In the genomic region with DNA sequence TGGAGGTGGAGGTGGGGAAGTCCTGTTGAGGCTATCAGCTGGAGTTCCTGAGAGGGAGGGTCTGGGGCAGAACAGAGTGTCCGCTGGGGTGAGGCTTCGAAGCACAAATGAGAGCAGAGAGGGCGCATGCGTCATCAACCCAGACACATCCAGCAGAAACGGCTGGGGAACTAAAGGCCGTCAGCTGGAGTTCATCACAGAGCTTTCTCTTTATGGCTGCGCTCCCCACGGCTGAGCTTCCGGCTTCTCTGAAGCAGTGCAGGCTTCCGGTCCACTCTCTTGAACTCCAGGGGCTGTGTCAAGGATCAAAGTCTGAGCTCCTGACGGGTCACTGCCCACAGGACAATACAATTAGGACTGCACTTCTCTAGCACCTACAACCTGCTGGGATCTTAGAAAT, we compare ENCODE assay signal across 8 mouse cellular contexts. TPM values are rescaled to one million over a fixed set of nuclear protein-coding genes. Genes with fewer than 3 reads are reported as not detected.
DNase-seq lines count a peak whose midpoint lies in the region; ATAC-seq lines count a peak whose summit lies in the region.

No protein-coding gene starts in this region.

- peak overlapping the region; percentile 46 for H3K4me2 ChIP-seq in lung, embryonic 15.5 days
- peak overlapping the region; percentile 47 for H3K4me2 ChIP-seq in liver, embryonic 13.5 days
- peak overlapping the region; percentile 57 for H3K4me2 ChIP-seq in neural tube, embryonic 12.5 days (replicated peaks)

- H3K9me3 ChIP-seq in lung, embryonic 15.5 days = no peaks in the 10 kb centered on the region
- H3K9me3 ChIP-seq in liver, embryonic 13.5 days (replicated peaks) = no peaks in the 10 kb centered on the region
- no peaks in the 10 kb centered on the region for H3K9me3 ChIP-seq in neural tube, embryonic 12.5 days

- DNase-seq in lung, postnatal 25 days (ENCODE audit: low spot score) = no peak
- peak; percentile 55 for DNase-seq in gastrocnemius, postnatal 14 days
- no peak for DNase-seq in liver, embryonic 13.5 days
- no peak for DNase-seq in cerebellum, adult 9-11 months

- no peaks in the 10 kb centered on the region for H3K36me3 ChIP-seq in lung, embryonic 15.5 days
- no peaks in the 10 kb centered on the region for H3K36me3 ChIP-seq in liver, embryonic 13.5 days
- no peaks in the 10 kb centered on the region for H3K36me3 ChIP-seq in neural tube, embryonic 12.5 days

- intact Hi-C loops in gastrocnemius, postnatal 14 days (cut with DNase I; ENCODE audit: low total_unique reads) = no loop called here

- H3K4me1 ChIP-seq in lung, embryonic 15.5 days = peaks cover 8% of the 10 kb centered on the region; the same call in 1 of the 2 replicates
- H3K4me1 ChIP-seq in liver, embryonic 13.5 days (replicated peaks) = peaks cover 11% of the 10 kb centered on the region; the same call in 1 of the 2 replicates
- H3K4me1 ChIP-seq in neural tube, embryonic 12.5 days = peaks cover 9% of the 10 kb centered on the region; the same call in 1 of the 2 replicates

- peak overlapping the region; percentile 9 for H3K4me3 ChIP-seq in lung, embryonic 15.5 days
- H3K4me3 ChIP-seq in liver, embryonic 13.5 days (replicated peaks) = peak overlapping the region; percentile 28; the same call in 1 of the 2 replicates
- no peak overlapping the region for H3K4me3 ChIP-seq in neural tube, embryonic 12.5 days

- no peaks in the 10 kb centered on the region for H3K27me3 ChIP-seq in lung, embryonic 15.5 days
- H3K27me3 ChIP-seq in liver, embryonic 13.5 days = peaks cover 16% of the 10 kb centered on the region
- peaks cover 14% of the 10 kb centered on the region for H3K27me3 ChIP-seq in neural tube, embryonic 12.5 days (replicated peaks)

- peak; percentile 82 for ATAC-seq in lung, embryonic 15.5 days (ENCODE audit: borderline replicate concordance, extremely low read depth, low FRiP score, low TSS enrichment)
- ATAC-seq in inflammation-experienced regulatory T-cells, adult 6 months = peak; percentile 75
- peak; percentile 65 for ATAC-seq in liver, embryonic 13.5 days (ENCODE audit: low read depth)
- peak; percentile 64 for ATAC-seq in neural tube, embryonic 12.5 days (ENCODE audit: low FRiP score, low read depth)
- ATAC-seq in erythroid progenitor cell, adult 5-6 weeks (replicated peaks; ENCODE audit: low FRiP score, poor library complexity, severe bottlenecking) = no peak

- peak overlapping the region; percentile 38 for H3K27ac ChIP-seq in lung, embryonic 15.5 days
- H3K27ac ChIP-seq in liver, embryonic 13.5 days = no peak overlapping the region
- H3K27ac ChIP-seq in neural tube, embryonic 12.5 days = no peak overlapping the region

- H3K9ac ChIP-seq in lung, embryonic 15.5 days = no peak overlapping the region
- H3K9ac ChIP-seq in liver, embryonic 13.5 days = 0 out of 2 replicates have a peak overlapping the region, but pooled peaks have one; percentile 4
- no peak overlapping the region for H3K9ac ChIP-seq in neural tube, embryonic 12.5 days

- 0% methylated on average over 11 of the region's 11 CpGs for WGBS in lung, embryonic 15.5 days
- 2% methylated on average over 11 of the region's 11 CpGs for WGBS in liver, embryonic 13.5 days (ENCODE audit: insufficient replicate concordance)
- under 1% methylated on average over 11 of the region's 11 CpGs for WGBS in neural tube, embryonic 12.5 days

RNA-seq across cellular contexts. Expression of gene Kcp, which starts 5.5 kb away (rescaled TPM):
- polyA plus RNA-seq in lung, embryonic 15.5 days (2015; fragmentation: Nextera tagmentation; extraction: Ambion mirVana) = 14.0 and 14.1 TPM in 2 replicates
- 10 to 100 TPM; 12.4 to 13.8 TPM for total RNA-seq in gastrocnemius, postnatal 14 days (2021)
- polyA plus RNA-seq in inflammation-experienced regulatory T-cells, adult 6 months (2017; shearing (Covaris generic)) = under 1 TPM in 1 of 3 experiments, not detected in 2; 0.16 TPM
- polyA plus RNA-seq in liver, embryonic 13.5 days (2015; fragmentation: Nextera tagmentation; extraction: Ambion mirVana) = 1.5 and 1.6 TPM in 2 replicates
- 21.1 TPM in 2 replicates for polyA plus RNA-seq in neural tube, embryonic 12.5 days (2016; fragmentation: Nextera tagmentation; extraction: Ambion mirVana)
- total RNA-seq in erythroid progenitor cell, adult 5-6 weeks (2015; ENCODE audit: low replicate concordance) = not detected in 2 replicates
- not detected in 2 replicates for total RNA-seq in erythroid progenitor cell, adult 5-6 weeks (2017; ENCODE audit: low replicate concordance)

RNA-seq across cellular contexts. Expression of gene Irf5, which starts 13.1 kb away (rescaled TPM):
- 4.4 and 6.2 TPM in 2 replicates for polyA plus RNA-seq in lung, embryonic 15.5 days (2015; fragmentation: Nextera tagmentation; extraction: Ambion mirVana)
- 1 to 10 TPM; 1.0 to 1.8 TPM for total RNA-seq in gastrocnemius, postnatal 14 days (2021)
- 10 to 100 TPM; 19.2 to 26.7 (median 20.9) TPM for polyA plus RNA-seq in inflammation-experienced regulatory T-cells, adult 6 months (2017; shearing (Covaris generic))
- 6.9 TPM in 2 replicates for polyA plus RNA-seq in liver, embryonic 13.5 days (2015; fragmentation: Nextera tagmentation; extraction: Ambion mirVana)
- 2.4 and 3.5 TPM in 2 replicates for polyA plus RNA-seq in neural tube, embryonic 12.5 days (2016; fragmentation: Nextera tagmentation; extraction: Ambion mirVana)
- 2.5 and 9.7 TPM in 2 replicates for total RNA-seq in erythroid progenitor cell, adult 5-6 weeks (2015; ENCODE audit: low replicate concordance)
- 6.7 and 13.5 TPM in 2 replicates for total RNA-seq in erythroid progenitor cell, adult 5-6 weeks (2017; ENCODE audit: low replicate concordance)

RNA-seq across cellular contexts. Expression of gene Atp6v1fnb, which starts 42.0 kb away (rescaled TPM):
- polyA plus RNA-seq in lung, embryonic 15.5 days (2015; fragmentation: Nextera tagmentation; extraction: Ambion mirVana) = not detected in 2 replicates
- total RNA-seq in gastrocnemius, postnatal 14 days (2021) = not detected
- polyA plus RNA-seq in inflammation-experienced regulatory T-cells, adult 6 months (2017; shearing (Covaris generic)) = not detected
- polyA plus RNA-seq in liver, embryonic 13.5 days (2015; fragmentation: Nextera tagmentation; extraction: Ambion mirVana) = not detected in 2 replicates
- polyA plus RNA-seq in neural tube, embryonic 12.5 days (2016; fragmentation: Nextera tagmentation; extraction: Ambion mirVana) = 0.30 and 0.32 TPM in 2 replicates
- total RNA-seq in erythroid progenitor cell, adult 5-6 weeks (2015; ENCODE audit: low replicate concordance) = not detected in 2 replicates
- total RNA-seq in erythroid progenitor cell, adult 5-6 weeks (2017; ENCODE audit: low replicate concordance) = 0.64 TPM in 1 of 2 replicates, not detected in the other

RNA-seq across cellular contexts. Expression of gene Atp6v1f, which starts 45.8 kb away (rescaled TPM):
- polyA plus RNA-seq in lung, embryonic 15.5 days (2015; fragmentation: Nextera tagmentation; extraction: Ambion mirVana) = 201 and 209 TPM in 2 replicates
- 10 to 100 TPM; 97.8 to 99.2 TPM for total RNA-seq in gastrocnemius, postnatal 14 days (2021)
- 100 to 1,000 TPM; 332 to 391 (median 358) TPM for polyA plus RNA-seq in inflammation-experienced regulatory T-cells, adult 6 months (2017; shearing (Covaris generic))
- polyA plus RNA-seq in liver, embryonic 13.5 days (2015; fragmentation: Nextera tagmentation; extraction: Ambion mirVana) = 132 and 152 TPM in 2 replicates
- 233 and 239 TPM in 2 replicates for polyA plus RNA-seq in neural tube, embryonic 12.5 days (2016; fragmentation: Nextera tagmentation; extraction: Ambion mirVana)
- 66.7 and 71.7 TPM in 2 replicates for total RNA-seq in erythroid progenitor cell, adult 5-6 weeks (2015; ENCODE audit: low replicate concordance)
- 24.1 and 45.5 TPM in 2 replicates for total RNA-seq in erythroid progenitor cell, adult 5-6 weeks (2017; ENCODE audit: low replicate concordance)
